Mouse (Mus musculus) layer of hippocampus, adult 9-11 months (tissue): Measurements from ENCODE around the gene Itih2.

Experiments used
- DNase-seq: peaks from one replicate; pipeline ENCODE4 v3.0.0; 2022

Itih2 gene

DNA sequence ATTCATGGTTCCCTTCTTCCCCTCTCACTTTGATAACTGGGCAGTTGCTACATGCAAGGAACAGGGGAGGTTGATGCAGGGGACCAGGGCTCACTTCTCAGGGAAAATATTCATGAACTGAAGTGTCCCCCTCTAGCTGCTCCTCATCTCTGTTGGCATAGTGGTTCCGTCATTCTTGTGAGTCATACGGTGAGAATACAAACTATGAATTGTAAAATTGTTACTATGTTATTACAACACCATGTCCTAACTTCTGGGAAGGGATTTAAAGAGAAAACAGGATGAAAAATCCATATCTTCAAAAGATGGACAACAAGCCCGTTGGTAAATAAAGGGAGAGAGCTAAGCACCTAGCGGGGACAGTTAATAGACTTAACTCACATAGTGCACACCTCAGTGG is at the start of gene Itih2:
TSS of gene Itih2 (minus strand) at position 101 of the 400 bp plus-strand sequence.
- no peak for DNase-seq

DNA sequence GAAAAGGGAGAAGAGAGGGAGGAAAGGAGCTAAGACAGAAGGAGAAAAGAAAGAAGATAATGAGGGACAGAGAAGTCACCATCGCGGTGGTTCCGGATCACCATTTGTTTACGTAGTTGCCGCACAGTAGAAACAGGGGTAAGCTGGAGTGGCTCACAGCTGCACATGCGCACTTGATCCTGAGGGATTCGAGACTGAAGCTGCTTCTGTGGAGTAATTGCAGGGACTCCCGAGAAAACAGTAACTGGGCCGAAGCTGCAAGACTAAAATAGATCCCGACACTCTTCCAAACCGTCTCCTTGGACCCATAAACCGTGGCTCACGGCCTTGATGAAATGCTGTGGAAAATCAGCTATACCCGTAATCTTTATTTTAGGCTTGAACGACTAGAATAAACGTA is 38.8 kb upstream of the Itih2 start:
- DNase-seq = no peak

DNA sequence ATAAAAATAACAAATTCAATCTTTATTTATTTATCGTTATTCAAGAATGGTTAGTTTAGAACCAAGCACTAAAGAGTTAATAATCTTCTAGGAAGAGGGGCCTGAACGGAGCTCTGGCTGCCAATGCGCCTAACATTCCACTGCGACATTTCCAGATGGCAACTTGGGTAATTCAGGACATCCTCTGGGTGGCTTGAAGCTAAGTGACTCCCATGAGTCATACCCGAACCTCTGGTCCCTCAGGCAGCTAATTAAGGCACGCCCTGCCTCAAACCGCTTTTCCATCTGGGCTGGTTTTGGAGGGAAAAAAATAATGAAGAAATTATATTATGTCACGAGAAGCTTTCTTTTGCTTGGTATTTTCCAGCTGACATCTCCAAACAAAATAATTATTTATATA is 36.8 kb upstream of the Itih2 start:
- DNase-seq = no peak

DNA sequence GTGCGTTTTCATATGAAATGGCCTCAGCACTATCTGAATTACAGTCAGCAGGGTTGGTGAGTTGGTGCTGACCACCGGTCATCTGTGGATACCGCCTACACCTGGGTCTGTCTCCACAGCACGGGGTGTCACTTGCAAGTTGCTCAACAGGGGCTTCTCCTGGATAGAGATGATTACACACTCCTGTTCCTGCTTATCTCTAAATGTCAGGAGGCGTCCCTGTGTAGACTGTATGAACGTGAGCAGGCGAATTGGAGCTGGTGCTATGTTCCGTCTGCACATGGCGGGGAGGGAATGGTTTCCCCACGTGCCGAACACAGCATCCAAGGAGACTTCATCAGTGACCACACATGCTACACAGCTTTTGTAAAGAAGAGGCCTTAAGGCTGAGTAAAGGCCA is 36.1 kb upstream of the Itih2 start:
- DNase-seq = no peak

DNA sequence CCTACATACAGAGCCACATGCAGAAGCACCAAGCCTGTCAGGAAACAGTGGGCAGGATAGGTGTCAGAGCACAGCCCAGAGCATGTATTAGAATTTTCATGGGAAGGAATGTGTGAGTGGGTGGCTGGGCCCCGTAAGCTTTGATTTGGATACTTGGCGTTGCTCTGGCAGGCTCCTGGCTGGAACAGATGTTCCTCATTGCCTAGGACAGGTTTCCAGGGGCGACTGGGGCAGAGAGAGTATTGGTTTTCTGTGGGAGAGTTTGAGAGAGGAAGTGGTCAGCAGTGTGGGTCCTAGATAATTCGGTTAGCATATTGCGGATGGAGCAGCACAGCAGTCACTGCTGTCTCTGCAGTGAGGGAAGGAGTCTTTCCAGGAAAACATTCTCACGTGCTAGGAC is 35.4 kb upstream of the Itih2 start:
- DNase-seq = no peak

DNA sequence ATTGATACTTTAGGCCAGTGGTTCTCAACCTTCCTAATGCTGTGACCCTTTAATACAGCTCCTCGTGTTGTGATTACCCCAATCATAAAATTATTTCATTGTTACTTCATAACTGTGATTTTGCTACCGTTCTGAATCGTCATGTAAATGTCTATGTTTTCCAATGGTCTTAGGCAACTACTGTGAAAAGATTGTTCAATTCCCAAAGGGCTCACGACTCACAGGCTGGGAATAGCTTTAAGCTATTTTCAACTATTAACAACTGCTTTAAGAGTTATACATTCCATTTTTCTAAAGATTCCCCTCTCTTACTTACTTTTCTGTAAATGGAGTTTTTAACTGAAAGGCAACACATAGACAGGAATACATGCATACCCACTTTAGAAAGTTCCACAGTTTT is 30.8 kb upstream of the Itih2 start:
- DNase-seq = no peak

DNA sequence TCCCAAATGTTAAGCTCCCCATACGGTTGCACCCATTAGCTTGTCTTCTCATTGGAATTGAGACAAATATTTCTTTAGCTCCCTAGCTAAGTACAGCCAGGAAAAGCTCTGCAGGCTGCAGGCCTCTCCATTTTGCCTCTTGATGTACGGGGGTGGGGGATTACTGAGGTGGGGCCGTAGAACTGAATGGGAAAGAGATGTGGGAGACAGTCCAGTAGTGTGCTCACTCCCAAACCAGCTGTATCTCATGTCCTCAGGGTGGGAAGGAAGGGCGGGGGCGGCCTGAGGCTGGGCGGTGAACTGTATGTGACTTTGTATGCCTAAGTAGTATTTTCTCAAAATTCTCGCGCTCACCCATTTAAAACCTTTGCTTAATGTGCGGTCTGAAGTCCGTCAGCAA is 26.0 kb upstream of the Itih2 start:
- DNase-seq = no peak

DNA sequence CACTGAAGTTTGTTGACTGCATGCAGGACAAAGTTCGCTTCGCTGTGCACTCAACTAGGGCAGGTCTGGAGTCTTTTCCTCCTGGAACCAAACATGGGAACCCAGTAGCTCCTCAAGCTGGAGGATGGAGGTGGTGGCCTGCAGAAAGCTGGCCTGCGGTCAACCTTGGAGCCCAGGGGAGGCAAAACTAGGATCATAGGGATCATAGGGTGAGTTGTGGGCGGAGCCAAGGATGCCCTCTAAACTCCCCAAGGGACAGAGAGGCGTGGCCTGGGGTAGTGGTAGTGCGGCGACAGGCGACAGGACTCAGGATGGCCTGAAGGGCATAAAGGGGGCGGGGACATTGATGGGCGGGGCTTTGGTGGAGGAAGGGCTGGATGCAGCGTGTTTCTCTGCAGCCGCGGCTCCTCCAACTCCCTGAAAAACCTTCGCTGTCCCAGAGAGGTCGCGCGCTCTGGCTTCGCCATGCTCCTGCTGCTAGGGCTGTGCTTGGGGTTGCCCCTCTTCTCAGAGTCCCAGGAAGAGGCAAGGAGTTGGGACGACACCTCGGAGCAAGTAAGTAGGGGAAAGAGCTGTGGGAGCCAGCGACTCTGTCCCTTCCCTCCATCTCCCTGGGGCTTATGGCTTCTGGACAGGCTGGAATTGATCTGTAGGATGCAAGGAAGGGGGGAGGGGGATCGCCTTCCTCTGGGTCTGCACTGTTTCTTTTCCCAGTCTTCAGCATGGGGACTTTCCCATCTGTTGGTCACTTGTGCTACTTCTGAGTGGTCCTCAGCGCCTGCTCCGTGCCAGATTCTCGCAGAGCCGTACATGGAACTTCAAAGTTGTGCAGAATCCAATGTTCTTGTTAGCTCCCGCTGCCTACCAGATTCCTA is 22.2 kb upstream of the Itih2 start, which contains the start of gene Itih5:
TSS of gene Itih5 (plus strand) at position 371 of the 875 bp plus-strand sequence.
- no peak for DNase-seq

DNA sequence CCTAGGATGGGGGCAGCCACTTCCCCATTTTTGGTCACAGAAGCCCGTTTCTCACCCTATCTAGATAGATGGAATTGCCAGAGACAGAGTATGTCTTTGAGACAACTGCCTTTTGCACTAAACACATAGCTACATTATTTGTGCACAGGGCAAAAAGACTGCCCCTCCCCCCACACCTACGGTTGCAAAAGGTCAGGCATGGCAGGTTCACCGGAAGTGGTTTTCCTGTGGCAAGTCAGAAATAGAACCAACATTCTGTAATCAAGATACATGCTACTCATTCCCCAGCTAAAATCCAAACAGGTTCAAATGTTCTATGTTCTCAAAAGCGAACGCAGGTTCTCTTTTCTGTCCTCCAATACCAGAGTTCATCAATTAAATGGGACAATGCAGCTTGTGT is 21.4 kb upstream of the Itih2 start:
- DNase-seq = no peak

DNA sequence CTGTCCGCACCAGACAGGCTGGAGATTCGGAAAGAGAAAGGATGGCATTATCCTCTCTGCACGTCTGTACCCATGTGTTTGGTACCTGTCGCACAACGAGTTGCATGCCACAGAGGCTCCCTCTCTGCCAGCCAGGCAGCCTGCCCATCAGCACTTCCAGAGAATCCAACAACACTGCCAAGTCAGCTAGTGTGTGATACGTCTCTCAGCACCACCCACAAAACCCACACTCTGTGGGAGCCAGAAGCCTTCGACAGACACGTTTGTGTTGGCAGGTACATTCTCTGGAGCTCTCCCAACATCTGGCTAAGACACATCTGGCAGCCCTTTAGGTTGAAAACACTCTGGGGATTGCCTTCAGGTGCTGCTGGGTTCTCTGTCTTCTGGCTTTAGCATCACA is 16.0 kb upstream of the Itih2 start:
- peak; percentile 33 for DNase-seq

DNA sequence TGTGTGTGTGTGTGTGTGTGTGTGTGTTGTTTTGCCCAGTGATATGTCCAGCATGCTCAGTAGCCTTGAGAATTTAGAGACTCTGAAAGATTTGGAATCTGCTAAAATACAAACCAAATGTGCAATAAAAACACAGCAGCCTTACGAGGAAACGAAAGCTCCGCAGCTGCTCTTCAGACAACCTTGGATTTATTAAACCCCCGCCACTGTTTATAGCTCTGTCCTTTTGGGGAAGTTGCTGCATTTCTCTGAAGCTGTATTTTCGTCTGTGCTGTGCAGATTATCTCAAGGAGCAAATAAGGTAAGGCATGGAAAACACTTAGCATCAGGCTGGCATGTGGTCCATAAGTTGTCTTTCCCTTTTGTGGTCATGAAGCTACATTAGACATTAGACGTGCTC is 14.3 kb upstream of the Itih2 start:
- no peak for DNase-seq

DNA sequence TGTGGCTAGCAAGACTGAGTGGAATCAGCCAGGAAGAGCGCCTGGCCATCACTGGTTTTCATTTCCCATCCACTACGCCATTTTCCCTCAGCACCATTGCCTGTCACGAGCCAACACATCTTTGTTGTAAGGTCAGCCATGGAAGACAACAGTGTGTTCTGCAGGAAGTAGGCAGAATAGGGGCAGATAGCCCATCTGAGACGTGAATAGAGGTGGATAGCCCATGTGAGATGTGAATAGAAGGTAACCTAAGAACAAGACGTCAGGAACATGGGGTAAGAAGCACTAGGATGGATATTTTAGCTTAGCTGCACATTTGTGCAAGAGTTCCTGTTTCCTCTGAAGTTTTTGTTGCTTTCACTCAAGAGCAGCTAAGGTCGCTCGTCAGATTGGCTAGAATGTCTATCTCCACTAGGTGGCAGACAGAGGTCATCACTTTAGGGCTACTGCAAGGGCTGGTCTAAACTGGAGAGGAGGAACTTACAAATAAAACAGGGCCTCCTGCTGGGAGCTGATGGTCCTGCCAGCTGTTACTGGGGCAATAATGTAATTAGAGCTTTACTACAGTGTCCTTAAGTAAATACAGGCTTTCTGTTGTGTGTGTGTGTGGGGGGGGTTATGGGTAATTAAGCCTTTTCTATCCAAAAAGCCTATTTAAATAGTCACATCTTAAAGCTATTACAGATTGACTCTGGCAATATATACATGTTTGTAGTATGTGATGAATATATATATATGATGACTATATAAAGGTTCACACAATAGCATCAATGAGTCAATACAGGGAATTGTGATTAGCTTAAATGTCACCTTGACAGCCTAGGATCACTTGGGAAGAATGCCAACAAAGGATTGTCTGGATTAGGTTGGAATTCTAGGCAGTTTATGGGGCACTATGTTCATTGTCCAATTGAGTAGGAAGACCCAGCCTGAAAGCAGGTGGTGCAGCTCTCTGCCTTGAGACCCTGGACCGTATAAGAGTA is 11.6 kb upstream of the Itih2 start:
- DNase-seq = peak; percentile 65

DNA sequence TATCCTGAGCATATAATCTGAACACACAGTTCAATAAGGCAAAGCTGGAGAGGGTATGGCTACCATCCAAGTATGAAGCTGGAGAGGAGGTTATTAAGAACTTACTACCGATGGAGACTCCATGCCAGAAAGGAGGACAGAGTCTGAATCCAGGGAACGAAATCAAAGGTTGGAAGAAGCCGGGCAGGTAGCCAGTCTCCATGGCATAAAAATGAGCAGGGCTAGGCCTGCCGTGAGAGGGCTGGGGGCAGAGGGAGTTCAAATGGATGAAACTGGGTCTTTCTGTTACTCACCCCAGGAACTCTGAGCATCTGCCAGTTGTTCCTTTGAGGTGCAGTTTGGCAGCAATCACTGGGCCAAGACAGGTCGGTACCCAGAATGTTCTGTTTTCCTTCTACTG is 9.3 kb upstream of the Itih2 start:
- no peak for DNase-seq

DNA sequence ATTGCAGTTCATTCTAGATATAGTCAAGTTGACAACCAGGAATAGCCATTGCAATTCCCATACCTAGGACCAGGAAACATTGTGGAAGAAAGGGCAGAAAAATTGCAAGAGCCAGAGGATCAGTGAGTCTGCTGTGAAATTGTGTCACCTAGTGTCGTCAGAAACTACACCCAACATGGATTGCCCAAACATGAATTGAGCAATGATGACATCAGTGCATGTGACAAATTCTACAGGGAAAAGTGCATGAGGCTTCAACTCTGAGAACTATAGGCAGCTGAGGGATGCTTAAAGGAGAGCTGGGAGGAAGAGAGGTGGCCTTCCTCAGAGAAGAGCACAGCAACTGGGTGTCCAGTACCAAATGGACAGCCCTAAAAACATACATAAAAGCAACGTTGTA is 6.1 kb upstream of the Itih2 start:
- DNase-seq = no peak

DNA sequence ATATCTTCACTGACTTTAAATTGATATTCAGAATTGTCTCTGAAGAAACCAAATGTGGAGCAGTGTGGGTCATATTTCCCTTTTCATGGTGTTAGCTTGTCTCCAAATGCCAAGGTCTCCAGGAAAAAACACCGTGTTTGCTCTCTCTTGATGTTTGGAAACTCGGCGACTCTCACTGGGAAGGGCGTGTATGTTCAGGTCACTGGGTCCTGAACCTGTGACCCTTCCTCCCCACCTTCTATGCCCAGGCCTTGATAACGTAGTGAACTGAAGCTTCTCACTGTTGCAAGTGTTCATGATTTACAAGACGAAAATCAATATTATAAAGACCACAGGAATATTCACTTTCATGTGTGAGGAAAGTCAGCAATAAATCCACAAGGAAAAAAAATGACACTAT is 2.7 kb upstream of the Itih2 start:
- DNase-seq = no peak

DNA sequence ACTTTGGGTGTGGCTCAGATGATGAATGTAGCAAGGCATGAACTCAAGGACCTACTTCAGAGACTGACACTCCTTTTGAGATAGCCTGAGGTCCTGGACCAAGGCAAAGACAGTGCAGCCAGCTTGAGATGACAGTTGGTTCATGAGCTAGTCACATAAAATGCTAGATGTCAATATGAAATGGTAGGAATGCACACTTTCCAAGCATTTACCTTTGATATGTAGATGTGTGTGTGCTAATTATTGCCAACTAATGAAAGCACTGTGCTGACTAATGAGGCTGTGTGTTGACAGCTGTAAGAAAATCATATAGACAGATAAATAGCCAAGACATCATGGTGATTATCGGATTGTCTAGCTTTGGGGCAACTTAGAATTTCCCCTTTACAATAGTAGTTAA is 932 bp upstream of the Itih2 start:
- no peak for DNase-seq

DNA sequence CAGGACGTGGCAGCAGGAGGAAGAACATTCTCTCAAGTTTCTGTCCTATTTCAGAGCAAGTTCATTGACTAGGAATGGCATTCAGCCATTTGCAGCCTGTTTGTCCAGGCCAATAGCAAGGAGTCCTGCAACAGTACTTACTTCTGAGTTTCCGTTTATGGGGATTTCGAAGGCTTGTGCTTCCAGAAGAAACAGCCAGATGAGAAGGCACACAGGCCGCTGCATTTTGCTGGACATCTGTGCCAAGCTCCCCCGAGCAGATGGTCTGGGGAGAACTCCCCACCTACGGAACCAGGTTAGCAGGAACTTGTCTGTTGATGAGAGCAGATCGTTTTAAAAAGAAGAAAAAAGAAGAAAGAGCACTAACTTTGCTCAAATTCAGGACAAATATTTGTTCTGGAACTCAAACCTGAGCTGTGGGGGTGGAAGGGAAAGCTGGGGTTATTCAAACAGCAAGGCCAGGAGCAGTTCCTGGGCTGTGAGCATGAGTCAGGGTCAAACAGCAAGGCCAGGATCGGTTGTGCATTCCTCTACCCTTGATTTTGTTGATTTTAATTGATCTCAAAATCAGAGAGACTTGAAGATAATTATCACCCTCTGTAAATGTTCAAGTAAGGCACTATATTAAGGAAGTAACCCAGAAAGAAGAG is 730 bp downstream of the Itih2 start:
- no peak for DNase-seq

DNA sequence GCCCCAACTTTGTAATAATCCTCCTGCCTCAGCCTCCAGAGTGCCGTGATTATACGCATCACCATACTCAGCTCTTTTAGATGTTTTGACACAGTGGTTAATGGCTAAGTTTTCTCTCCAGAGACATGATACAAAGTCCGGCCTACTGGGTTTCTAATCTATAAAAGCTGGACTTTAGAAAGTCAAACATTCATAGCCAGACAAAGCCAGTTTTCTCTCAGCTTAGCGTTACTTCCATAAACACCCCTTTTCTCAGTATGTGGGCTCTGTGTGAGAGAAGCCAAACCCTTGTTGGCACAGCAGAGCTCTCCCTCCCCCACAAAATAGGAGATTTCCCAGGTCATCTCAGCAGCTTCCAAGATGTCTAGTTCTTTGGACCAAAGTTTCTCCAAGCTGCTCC is 2.6 kb downstream of the Itih2 start:
- no peak for DNase-seq

DNA sequence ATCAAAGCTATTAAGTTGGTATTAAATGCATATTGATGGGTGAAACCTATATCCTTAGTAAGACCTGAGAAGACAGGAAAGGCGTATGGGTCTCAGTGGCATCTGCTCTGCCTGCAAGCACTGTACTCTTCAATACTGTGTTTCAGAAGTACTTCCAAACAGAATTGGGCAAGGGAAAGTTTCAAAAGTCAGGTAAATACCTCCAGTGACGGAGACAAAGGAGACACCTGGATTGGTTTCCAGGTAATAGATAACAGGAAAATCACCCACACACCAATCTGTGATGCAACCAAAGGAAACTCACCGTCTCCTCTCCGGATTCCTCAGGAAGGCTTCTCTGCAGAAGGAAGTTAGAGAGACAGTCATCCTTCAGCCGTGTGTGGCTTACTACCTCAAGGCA is 3.7 kb downstream of the Itih2 start:
- DNase-seq = no peak

DNA sequence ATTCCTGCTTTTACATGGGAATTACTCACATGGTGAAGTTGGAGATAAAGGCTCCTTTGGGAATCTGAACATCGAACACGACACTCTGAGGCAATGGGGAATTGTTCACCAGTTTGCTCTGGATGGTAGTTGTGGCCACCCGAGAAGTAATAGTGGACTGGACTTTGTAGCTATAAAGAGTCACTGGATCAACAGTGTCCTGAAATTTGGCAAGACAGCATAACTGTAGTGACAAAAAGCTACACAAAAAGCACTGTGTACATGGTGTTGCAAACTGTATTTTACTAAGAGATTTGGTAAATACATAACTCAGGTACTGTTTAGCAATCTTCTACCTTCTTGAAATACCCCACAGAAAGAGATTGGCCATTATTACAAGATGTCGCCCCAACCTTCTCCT is 5.1 kb downstream of the Itih2 start:
- no peak for DNase-seq

DNA sequence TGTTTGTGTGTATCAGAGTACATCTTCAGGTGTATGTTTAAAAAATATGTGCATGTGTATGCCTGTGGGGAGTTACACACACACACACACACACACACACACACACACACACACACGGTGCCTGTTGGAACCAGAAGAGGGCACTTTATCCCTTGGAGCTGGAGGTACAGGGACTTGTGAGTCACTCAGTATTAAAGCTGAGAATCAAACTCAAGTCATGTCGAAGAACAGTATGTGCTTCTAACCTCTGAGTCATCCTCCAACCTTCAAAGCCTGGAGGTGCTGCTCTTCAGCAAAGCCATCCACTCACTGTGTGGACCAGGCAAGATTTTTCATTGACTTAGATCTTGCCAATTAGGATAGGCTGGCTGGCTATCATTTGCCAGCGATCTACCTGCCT is 9.4 kb downstream of the Itih2 start:
- DNase-seq = no peak

DNA sequence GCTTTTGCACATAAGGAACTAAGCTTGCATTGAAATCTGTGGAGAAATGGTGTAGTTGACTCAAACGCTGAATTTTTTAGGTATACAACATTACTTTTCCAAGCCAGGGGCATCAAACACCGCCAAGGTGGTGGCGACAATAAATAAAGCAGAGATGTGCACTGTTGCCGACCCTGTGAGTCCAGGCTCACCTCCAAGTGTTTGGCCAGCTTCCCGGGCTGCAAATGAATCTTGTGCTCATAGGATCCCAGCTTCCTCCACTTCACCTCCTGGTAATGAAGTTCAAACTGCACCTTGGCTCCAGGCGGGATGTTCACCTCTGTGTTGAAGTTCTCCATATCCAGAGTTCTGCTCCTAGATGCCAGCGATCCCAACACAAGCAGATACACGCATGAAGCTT is 11.9 kb downstream of the Itih2 start:
- DNase-seq = no peak

DNA sequence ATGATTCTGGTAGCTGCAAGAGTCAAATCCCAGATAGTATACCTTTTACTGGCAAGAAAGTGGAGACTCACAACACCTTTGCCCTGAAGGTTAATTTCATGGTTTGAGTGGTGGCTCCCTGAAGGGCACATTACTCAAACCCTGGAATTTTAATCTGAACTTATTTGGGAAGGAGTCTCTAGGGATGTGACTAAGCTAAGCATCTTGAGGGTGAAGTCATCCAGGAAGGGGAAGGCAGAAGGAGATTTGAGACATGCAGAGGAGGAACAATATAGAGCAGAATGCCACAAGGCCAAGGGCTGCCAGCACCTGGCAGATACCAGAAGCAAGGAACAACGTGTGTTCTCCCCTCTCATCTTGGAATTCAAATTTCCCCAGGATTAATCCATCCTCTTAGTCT is 12.4 kb downstream of the Itih2 start:
- no peak for DNase-seq
